Mouse (Mus musculus) ES-Bruce4 (cell line): ENCODE data around the gene Psmb5. TPM values are rescaled to one million over a fixed set of nuclear protein-coding genes. Genes with fewer than 3 reads are reported as not detected.
A peak's percentile ranks its signal among the peaks of the same experiment; 100 is the strongest.

Experiments used
- H3K27ac ChIP-seq: 2 replicates; pipeline ENCODE4 v1.5.1; 2012; ENCODE audit warnings: low read length, inconsistent platforms; ENCODE audit not compliant: insufficient read depth
- H3K27me3 ChIP-seq: 2 replicates; pipeline ENCODE4 v1.6.1; 2012; ENCODE audit warnings: mild to moderate bottlenecking, low read length, inconsistent platforms; ENCODE audit not compliant: control insufficient read depth, poor library complexity, insufficient read depth, severe bottlenecking
- H3K36me3 ChIP-seq: 2 replicates; pipeline ENCODE4 v1.6.1; 2012; ENCODE audit warnings: inconsistent platforms, mild to moderate bottlenecking, low read length, moderate library complexity; ENCODE audit not compliant: control insufficient read depth, poor library complexity, insufficient read depth, severe bottlenecking
- H3K4me1 ChIP-seq: one replicate; pipeline ENCODE4 v1.8.1; 2011; ENCODE audit warnings: low read length; ENCODE audit not compliant: control insufficient read depth, insufficient read depth
- H3K4me3 ChIP-seq: 2 replicates; pipeline ENCODE4 v1.5.1; 2011; ENCODE audit warnings: low read depth, mild to moderate bottlenecking, low read length
- H3K9ac ChIP-seq: 2 replicates; pipeline ENCODE4 v1.6.1; 2012; ENCODE audit warnings: low read depth, mild to moderate bottlenecking, inconsistent platforms; ENCODE audit not compliant: poor library complexity, severe bottlenecking
- H3K9me3 ChIP-seq: replicated peaks from 2 replicates; pipeline ENCODE4 v1.6.1; 2012; ENCODE audit warnings: mild to moderate bottlenecking, low read length, inconsistent platforms; ENCODE audit not compliant: control insufficient read depth, poor library complexity, insufficient read depth, severe bottlenecking
- CTCF ChIP-seq: IDR thresholded peaks from one replicate; pipeline ENCODE4 v1.8.1; 2011; ENCODE audit warnings: low read depth, low read length
- EP300 ChIP-seq: IDR thresholded peaks from 2 replicates; pipeline ENCODE4 v1.6.1; 2011; ENCODE audit warnings: low read depth, low read length; ENCODE audit not compliant: insufficient read depth
- POLR2A ChIP-seq: IDR thresholded peaks from one replicate; pipeline ENCODE4 v1.8.1; 2011; ENCODE audit warnings: low read length; ENCODE audit not compliant: insufficient read depth
- polyA plus RNA-seq: library from polyadenylated mRNA; stranded (reverse); fragments of >200 nt; gene quantifications from 2 replicates; pipeline ENCODE4 v1.2.4, GENCODE M21; 2011; ENCODE audit warnings: low read depth; ENCODE audit not compliant: missing spikeins, insufficient read depth, insufficient read length

Gene Psmb5
- polyA plus RNA-seq, 1 experiment = 206 TPM

- no peaks in the 10 kb centered on the region for H3K27me3 ChIP-seq
- H3K27ac ChIP-seq = peak within 1 kb of the TSS; percentile 90
- peak within 1 kb of the TSS; percentile 96 for H3K9ac ChIP-seq
- TF ChIP-seq CTCF = no peak
- TF ChIP-seq POLR2A = peak; percentile 50
- peak; percentile 60; the same call in 1 of the 2 replicates for TF ChIP-seq EP300
- peak within 1 kb of the TSS; percentile 80 for H3K4me3 ChIP-seq
- peaks cover 2% of the 10 kb centered on the region for H3K4me1 ChIP-seq
- H3K36me3 ChIP-seq = peaks cover 20% of the 10 kb centered on the region
- H3K9me3 ChIP-seq = no peaks in the 10 kb centered on the region
Measured at GRCm38 (mm10) chr14:54577089-54577982, 40.5 kb downstream of the Psmb5 start, which contains the start of gene Ajuba. Gene Ajuba (minus strand): TSS chr14:54577558.

GRCm38 (mm10) chr14:54576241-54577088 is 41.4 kb downstream of the Psmb5 start:
- peaks cover 29% of the 10 kb centered on the region for H3K36me3 ChIP-seq
- H3K4me3 ChIP-seq = peak overlapping the region; percentile 80
- H3K27ac ChIP-seq = peak overlapping the region; percentile 74
- no peaks in the 10 kb centered on the region for H3K9me3 ChIP-seq
- H3K9ac ChIP-seq = peak overlapping the region; percentile 96
- H3K27me3 ChIP-seq = no peaks in the 10 kb centered on the region
- no peak for TF ChIP-seq POLR2A
- TF ChIP-seq CTCF = no peak
- TF ChIP-seq EP300 = no peak
- peaks cover 2% of the 10 kb centered on the region for H3K4me1 ChIP-seq

- peaks cover 34% of the 10 kb centered on the region for H3K36me3 ChIP-seq
- no peaks in the 10 kb centered on the region for H3K27me3 ChIP-seq
- H3K27ac ChIP-seq = peak overlapping the region; percentile 98
- peak overlapping the region; percentile 86 for H3K4me3 ChIP-seq
- peaks cover 2% of the 10 kb centered on the region for H3K4me1 ChIP-seq
- TF ChIP-seq POLR2A (no peak), CTCF (no peak), EP300 (peak; percentile 95)
- peak overlapping the region; percentile 96 for H3K9ac ChIP-seq
- H3K9me3 ChIP-seq = no peaks in the 10 kb centered on the region
Measured at GRCm38 (mm10) chr14:54575631-54576030, 42.2 kb downstream of the Psmb5 start.

GRCm38 (mm10) chr14:54575031-54575430 is 42.8 kb downstream of the Psmb5 start:
- Histone ChIP-seq H3K27me3 (no peaks in the 10 kb centered on the region), H3K4me1 (peaks cover 6% of the 10 kb centered on the region), H3K9me3 (no peaks in the 10 kb centered on the region), H3K9ac (peak overlapping the region; percentile 96), H3K36me3 (peaks cover 36% of the 10 kb centered on the region), H3K27ac (peak overlapping the region; percentile 98), H3K4me3 (peak overlapping the region; percentile 86)
- TF ChIP-seq EP300 (no peak), CTCF (no peak), POLR2A (no peak)

- Histone ChIP-seq H3K36me3 (peaks cover 43% of the 10 kb centered on the region), H3K27me3 (no peaks in the 10 kb centered on the region), H3K27ac (peak overlapping the region; percentile 89), H3K4me3 (peak overlapping the region; percentile 86), H3K9ac (peak overlapping the region; percentile 96), H3K9me3 (no peaks in the 10 kb centered on the region), H3K4me1 (peaks cover 7% of the 10 kb centered on the region)
- TF ChIP-seq EP300 (0 out of 2 replicates have a peak, but pooled peaks have one; percentile 42), CTCF (no peak), POLR2A (no peak)
Measured at GRCm38 (mm10) chr14:54574253-54574652, 43.6 kb downstream of the Psmb5 start.
